Mouse (Mus musculus) brown adipose tissue, adult 24 weeks (tissue): Measurements from ENCODE around the gene Rrn3. TPM values are rescaled to one million over a fixed set of nuclear protein-coding genes. Genes with fewer than 3 reads are reported as not detected.
A peak's percentile ranks its signal among the peaks of the same experiment; 100 is the strongest.

ENCODE experiments used
- H3K27ac ChIP-seq: fragments of 200-500 bp; replicated peaks from 2 replicates; pipeline ENCODE4 v1.5.1; 2012; ENCODE audit warnings: low read depth, mild to moderate bottlenecking, low read length
- H3K4me1 ChIP-seq: fragments of 200-500 bp; 2 replicates; pipeline ENCODE4 v1.6.1; 2012; ENCODE audit warnings: low read length, mixed read lengths; ENCODE audit not compliant: control insufficient read depth, insufficient read depth, insufficient read length
- H3K4me3 ChIP-seq: fragments of 200-500 bp; 2 replicates; pipeline ENCODE4 v1.5.1; 2012; ENCODE audit warnings: low read depth, mild to moderate bottlenecking, low read length, moderate library complexity; ENCODE audit not compliant: insufficient read depth
- polyA plus RNA-seq: library from polyadenylated mRNA; stranded (reverse); fragments of >200 nt; gene quantifications from 2 replicates; pipeline ENCODE4 v1.2.4, GENCODE M21; 2012; ENCODE audit not compliant: missing spikeins, insufficient read depth, insufficient read length

Rrn3 gene
- polyA plus RNA-seq, 1 experiment: 18.9 TPM

DNA sequence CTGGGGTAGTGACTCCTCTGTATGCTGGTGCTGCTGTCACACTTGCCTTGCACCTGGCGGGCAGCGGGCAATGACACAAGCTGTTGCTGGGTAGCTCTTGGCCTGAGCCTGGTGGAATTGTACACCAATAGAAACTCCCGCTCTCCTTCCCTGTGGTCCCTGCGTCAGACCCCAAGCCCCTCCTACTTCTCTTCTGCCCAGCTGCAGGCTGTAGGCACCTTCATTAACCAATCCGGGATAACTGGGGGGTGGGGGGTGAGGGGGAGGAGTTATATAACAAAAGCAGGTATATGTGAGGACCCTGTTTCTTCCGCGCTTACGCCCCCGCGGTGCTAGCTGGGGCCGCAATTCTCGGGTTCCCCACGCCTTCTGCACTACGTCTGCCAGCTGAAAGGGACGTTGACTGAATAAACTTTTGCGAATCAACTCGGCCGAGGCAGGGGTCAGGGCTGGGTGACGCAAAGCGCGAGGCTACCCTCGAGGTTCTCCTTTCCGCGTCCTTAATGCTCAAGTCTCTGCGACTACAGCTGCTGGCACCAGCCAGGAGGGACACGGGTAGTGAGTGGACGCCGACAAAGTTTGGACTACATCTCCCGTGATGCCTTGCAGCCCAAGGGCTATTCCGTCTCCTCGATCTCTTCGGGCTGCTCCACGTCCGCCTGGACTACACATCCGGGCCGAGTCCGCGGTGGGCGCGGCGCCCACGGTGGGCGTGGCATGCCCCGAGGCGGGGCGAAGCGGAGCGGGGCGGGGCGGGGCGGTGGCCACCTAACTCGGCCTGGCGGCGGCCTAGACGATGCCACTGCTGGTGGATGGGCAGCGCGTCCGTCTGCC, 38.3 kb downstream of the Rrn3 start, which contains the start of gene Ntan1:
Gene Ntan1, plus strand, starts transcription at position 286 of the 834 bp plus-strand sequence.
- H3K4me1 ChIP-seq: peaks cover 12% of the 10 kb centered on the region; the same call in 1 of the 2 replicates
- peak within 1 kb of the TSS; percentile 93 for H3K4me3 ChIP-seq
- peak within 1 kb of the TSS; percentile 80 for H3K27ac ChIP-seq

DNA sequence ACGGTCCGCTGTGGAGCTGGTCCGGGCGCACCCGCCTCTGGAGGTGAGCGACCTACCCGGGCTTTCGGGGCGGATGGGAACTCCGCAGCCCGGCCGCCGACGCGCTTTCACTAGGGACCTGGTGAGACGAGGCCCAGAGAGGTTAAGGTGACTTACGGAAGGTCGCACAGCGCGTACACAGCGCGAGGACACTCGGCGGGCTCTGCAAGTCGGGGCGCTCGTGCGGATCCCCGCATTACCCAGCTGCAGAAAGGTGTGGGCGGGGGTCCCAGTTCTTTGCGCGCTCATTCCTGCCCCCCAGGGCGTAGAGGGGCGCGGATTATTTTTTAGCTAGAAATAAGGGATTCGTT, 38.9 kb downstream of the Rrn3 start:
- Histone ChIP-seq H3K27ac (peak overlapping the region; percentile 67), H3K4me1 (peaks cover 12% of the 10 kb centered on the region), H3K4me3 (peak overlapping the region; percentile 93)

DNA sequence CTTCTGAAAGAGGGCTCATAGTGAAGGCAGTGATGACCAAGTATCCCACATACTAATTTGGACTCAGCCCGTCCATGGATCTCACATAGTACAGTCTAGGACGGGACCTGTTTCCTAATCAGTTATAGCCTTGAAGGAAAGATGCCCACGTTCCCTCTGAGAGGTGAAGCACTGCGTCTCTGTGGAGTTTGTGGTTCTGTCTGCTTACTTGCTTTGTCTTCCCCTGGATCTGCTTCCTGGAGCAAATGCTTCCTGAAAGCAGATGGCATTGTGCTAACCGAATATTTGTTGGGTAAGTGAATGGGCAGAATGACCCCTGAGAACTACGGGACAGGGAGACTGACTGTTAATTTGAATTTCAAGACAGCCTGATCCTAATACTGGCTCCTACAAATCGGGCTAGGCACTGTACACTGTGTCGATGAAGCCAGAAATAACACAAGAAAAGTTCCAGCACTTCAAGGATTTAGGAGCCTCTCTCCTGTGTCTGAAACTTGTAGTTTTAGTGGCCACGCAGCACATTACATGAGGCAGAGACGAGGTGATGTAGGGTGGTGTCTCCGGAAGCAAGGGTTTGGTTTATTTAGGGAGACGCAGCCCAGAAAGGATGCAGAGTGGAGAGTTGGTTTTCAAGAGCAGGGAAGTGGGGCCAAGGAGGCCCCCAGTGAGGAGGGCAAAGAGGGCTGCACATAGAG, 39.4 kb downstream of the Rrn3 start:
- Histone ChIP-seq H3K4me3 (peak overlapping the region; percentile 93), H3K27ac (peak overlapping the region; percentile 67; the same call in 1 of the 2 replicates), H3K4me1 (peaks cover 14% of the 10 kb centered on the region)

DNA sequence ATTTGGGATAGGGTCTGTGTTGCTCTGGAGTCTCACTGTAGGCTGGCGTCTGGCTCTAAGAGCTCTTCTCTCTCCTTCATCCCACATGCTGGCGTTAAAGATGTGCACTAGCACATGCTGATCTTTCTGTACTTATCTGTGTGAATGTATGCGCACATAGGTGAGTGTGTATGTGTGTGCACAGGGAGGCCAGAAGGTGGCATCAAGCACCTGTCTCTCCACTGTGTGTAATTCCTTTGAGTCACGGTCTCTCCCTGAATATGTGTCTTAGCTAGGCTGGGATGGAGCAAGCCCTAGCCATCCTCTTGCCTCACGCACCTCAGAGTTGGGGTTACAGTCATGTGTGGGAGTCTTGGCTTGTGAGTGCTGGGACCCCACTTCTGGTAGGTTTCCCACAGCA, 40.3 kb downstream of the Rrn3 start:
- Histone ChIP-seq H3K27ac (no peak overlapping the region), H3K4me1 (peaks cover 14% of the 10 kb centered on the region), H3K4me3 (no peak overlapping the region)

DNA sequence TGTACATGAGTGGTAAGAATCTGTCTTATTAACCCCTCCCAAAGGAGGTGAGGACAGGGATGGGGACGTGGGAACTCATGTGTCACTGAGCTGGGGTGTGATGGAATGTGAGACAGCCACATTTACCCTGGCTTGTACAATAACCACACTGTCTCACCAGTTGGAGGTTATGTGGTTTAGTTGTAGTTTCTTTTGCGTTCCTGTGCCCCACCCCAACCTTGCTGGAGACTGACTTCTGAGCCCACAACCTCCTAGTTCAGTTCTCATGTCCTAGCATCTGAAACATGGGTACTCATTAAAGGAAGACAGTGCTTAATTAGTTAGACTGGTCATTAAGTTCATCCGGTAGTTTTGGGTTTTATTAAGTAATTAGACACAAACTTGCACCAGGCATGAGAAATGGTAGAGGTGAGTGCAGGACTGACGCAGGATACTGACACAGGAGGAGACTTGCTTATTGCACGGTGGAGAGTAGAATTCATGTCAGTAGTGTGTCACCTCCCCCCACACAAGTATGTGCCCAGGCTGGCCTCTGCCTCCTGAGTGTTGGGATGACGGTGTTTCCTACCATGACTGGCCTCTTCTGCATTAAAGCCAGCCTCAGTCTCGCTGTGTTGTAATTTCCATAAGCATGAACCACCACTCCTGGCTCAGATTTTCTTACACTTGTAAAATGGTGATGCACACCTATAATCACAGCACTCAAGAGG, 45.4 kb downstream of the Rrn3 start:
- Histone ChIP-seq H3K4me3 (no peak overlapping the region), H3K4me1 (peaks cover 4% of the 10 kb centered on the region), H3K27ac (no peak overlapping the region)

DNA sequence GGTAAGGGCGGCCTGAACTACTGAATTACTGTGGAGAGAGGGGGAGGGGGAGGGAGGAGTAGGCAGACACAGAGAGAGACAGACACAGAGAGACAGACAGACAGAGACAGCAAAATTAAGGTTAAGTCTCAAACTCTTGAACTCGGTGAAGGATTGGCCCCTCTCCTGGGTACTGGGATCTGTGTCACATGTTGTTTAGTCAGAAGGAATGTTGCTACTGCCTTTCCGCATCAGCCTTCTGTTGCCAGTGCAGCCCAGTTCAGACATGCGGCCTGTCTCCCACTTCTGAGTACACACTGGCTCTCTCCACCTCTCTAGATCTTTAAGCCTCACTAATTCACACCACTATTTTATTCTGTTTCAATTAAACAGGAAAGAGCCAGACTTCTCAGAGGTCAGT, 46.0 kb downstream of the Rrn3 start:
- Histone ChIP-seq H3K27ac (no peak overlapping the region), H3K4me1 (peaks cover 6% of the 10 kb centered on the region)

DNA sequence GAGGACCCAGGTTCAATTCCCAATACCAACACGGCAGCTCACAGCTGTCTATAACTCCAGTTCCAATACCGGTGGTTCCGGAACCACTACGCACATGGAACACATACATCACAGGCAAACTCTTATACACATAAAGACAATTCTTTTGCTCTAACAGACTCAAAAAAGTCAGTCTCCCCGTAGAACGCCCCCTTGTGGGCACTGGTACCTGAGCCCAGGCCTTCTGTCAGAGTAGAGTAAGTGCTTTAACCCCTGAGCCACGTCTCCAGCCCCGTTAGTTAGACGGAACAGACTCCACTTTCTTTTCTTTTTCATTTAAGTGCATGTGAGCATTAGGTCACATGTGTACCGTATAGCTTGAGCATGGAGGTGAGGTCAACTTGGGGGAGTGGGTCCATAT, 49.9 kb downstream of the Rrn3 start:
- H3K27ac ChIP-seq: no peak overlapping the region
- no peak overlapping the region for H3K4me3 ChIP-seq
- H3K4me1 ChIP-seq: 0 out of 2 replicates have a peak, but pooled peaks cover 3% of the 10 kb centered on the region

More for the DNA sequence above, 46.0 kb downstream of the Rrn3 start:
- H3K4me3 ChIP-seq: no peak overlapping the region

DNA sequence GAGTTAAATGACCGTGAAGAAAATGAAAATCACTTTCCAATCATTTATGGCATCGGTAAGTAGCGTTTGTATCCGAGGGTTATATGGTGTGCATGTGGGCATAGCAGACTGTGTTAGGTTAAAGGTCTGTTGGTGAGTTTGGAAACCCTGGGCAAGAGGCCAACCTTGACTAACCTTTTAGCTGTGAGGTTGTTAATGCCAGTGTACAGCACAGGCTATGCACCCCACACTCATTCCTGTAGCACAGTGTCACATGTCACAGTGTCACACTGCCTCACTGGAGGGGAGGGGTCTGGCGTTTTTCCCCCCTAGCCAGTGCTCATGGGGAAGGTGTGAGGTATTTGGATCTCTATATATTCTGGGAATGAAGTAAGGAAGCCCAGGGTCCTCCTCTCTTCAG, 51.1 kb downstream of the Rrn3 start:
- Histone ChIP-seq H3K4me3 (no peak overlapping the region), H3K4me1 (0 out of 2 replicates have a peak, but pooled peaks cover 3% of the 10 kb centered on the region), H3K27ac (no peak overlapping the region)

DNA sequence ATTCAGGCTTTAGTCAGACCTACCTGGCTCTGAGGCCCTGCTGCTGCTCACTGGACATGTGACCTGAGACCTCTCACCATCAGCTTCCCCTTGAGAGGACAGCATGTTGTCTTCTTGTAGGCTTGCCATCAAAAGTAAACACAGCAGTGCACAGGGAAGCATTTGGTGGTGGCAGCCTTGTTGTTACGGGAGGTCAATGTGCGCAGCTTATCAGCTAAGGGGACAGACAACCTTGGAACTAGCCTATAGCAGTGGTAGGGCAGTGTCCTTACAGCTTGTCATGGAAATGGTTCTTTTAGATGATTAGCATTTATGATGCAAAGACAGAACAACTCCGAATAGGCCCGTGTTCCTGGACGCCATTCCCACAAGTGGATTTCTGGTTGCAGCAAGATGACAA, 53.9 kb downstream of the Rrn3 start:
- Histone ChIP-seq H3K4me3 (no peak overlapping the region), H3K27ac (no peak overlapping the region), H3K4me1 (0 out of 2 replicates have a peak, but pooled peaks cover 3% of the 10 kb centered on the region)

DNA sequence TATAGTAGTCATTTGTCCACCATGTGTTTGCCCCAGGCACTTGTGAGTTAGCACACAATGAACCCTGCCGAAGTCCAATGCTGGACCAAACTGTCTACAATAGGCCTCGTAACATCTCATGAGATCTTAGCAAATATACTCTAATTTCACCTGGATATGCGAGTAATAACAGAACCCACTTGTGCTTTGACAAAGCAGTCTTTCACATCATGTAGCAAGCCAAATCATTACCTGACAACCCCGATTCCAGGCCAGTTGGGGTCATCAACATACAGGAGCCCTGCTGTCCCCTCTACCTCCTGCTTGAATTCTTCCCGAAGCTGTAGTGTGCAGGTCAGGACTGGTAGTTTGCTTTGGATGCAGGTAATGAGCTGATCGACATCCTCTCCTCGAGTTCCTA, 59.5 kb downstream of the Rrn3 start:
- Histone ChIP-seq H3K27ac (no peak overlapping the region), H3K4me1 (no peaks in the 10 kb centered on the region), H3K4me3 (no peak overlapping the region)

DNA sequence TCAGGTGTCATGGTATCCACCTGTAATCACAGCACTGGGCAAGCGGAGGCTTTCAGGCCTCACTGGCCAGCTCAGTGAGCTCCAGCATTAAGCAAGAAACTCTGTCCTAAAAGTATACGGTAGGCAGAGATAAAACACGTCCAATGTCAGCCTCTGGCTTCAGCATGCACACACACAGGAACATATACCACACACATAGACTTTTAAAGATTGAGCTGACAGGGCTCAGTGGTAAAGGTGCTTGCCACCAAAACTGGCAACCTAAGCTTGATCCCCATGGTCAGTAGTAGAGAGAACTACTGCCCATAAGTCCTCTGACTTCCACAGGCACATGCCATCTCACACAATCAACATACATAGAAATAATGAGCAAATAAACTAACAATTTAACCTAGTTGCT, 60.4 kb downstream of the Rrn3 start:
- Histone ChIP-seq H3K4me3 (no peak overlapping the region), H3K4me1 (no peaks in the 10 kb centered on the region), H3K27ac (no peak overlapping the region)

DNA sequence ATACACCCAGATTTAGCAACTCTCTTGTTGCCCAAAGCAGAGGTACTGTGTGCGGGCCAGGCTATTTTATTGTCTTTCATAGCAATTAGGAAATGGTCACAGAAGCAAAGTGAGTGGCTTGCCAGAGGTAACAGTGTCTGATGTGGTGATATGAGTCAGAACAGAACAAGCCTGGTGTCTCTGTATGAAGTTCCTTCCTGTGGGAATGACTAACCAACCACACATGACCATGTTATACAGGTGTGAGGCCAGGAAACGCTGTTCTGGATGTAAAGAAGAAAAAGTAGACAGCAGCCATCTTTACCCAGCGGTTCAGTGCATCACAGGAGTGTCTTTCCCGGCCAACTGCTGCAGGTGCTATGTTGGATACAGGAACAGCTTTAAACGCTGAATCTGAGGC, 64.5 kb downstream of the Rrn3 start:
- H3K4me1 ChIP-seq: no peaks in the 10 kb centered on the region
- H3K27ac ChIP-seq: no peak overlapping the region
- no peak overlapping the region for H3K4me3 ChIP-seq

DNA sequence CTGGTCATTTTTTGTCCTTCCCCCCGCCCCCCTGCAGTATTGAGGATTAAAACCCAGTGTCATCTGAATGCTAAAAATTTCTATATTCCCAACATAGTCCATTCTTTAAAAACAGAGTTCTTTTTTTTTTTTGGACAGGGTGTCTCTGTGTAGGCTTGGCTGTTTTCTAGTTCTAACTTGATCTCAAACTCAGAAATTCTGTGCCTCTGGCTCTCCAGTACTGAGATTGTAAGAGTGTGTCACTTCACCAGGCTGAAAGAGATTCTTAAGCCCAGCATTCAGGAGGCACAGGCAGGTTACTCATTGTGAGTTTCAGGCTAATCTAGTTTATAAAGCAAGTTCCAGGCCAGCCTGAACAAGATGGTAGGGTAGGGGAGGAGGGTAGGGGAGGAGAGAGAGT, 66.2 kb downstream of the Rrn3 start:
- Histone ChIP-seq H3K27ac (no peak overlapping the region), H3K4me3 (no peak overlapping the region), H3K4me1 (no peaks in the 10 kb centered on the region)

DNA sequence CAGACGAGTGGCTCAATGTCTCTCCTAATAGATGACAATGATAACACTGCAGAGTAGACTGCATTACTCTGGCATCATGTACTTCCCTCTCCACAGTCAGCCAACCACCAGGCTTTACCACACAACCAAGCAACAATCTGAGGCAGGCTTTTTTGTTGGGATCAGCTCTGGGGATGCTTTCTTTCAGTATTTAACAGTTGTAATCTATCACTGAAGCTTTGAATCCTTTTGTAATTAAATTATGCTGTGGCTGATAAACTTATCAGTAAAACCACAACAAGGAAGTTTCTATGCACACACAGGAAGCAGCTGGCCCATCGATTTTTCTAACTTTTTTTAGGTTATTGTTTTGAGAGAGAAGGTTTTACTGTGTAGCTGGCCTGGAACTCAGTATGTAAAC, 67.8 kb downstream of the Rrn3 start:
- Histone ChIP-seq H3K4me3 (no peak overlapping the region), H3K4me1 (no peaks in the 10 kb centered on the region), H3K27ac (no peak overlapping the region)

DNA sequence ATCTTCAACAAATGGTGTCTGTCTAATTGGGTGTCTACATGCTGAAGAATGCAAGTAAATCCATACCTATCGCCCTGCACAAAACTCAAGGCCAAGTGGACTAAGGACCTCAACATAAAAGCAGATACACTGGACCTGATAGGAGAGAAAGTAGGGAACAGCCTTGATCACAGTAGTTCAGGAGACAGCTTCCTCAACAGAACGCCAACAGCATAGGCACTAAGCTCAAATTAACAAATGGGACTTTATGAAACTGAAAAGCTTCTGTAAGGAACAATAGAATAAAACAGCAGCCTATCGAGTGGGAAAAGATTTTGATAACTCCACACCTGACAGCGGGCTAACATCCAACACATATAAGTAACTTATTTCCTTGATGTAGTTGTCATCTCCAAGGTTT, 70.9 kb downstream of the Rrn3 start:
- Histone ChIP-seq H3K4me1 (no peaks in the 10 kb centered on the region), H3K27ac (no peak overlapping the region), H3K4me3 (no peak overlapping the region)
